Mouse (Mus musculus) ES-Bruce4 (cell line): ENCODE results near the gene Ptpn21. TPM values are rescaled to one million over a fixed set of nuclear protein-coding genes. Genes with fewer than 3 reads are reported as not detected.

Experiments
- H3K27ac ChIP-seq: 2 replicates; pipeline ENCODE4 v1.5.1; 2012; ENCODE audit warnings: low read length, inconsistent platforms; ENCODE audit not compliant: insufficient read depth
- H3K27me3 ChIP-seq: 2 replicates; pipeline ENCODE4 v1.6.1; 2012; ENCODE audit warnings: mild to moderate bottlenecking, low read length, inconsistent platforms; ENCODE audit not compliant: control insufficient read depth, poor library complexity, insufficient read depth, severe bottlenecking
- H3K36me3 ChIP-seq: 2 replicates; pipeline ENCODE4 v1.6.1; 2012; ENCODE audit warnings: inconsistent platforms, mild to moderate bottlenecking, low read length, moderate library complexity; ENCODE audit not compliant: control insufficient read depth, poor library complexity, insufficient read depth, severe bottlenecking
- H3K4me1 ChIP-seq: one replicate; pipeline ENCODE4 v1.8.1; 2011; ENCODE audit warnings: low read length; ENCODE audit not compliant: control insufficient read depth, insufficient read depth
- H3K4me3 ChIP-seq: 2 replicates; pipeline ENCODE4 v1.5.1; 2011; ENCODE audit warnings: low read depth, mild to moderate bottlenecking, low read length
- H3K9ac ChIP-seq: 2 replicates; pipeline ENCODE4 v1.6.1; 2012; ENCODE audit warnings: low read depth, mild to moderate bottlenecking, inconsistent platforms; ENCODE audit not compliant: poor library complexity, severe bottlenecking
- H3K9me3 ChIP-seq: replicated peaks from 2 replicates; pipeline ENCODE4 v1.6.1; 2012; ENCODE audit warnings: mild to moderate bottlenecking, low read length, inconsistent platforms; ENCODE audit not compliant: control insufficient read depth, poor library complexity, insufficient read depth, severe bottlenecking
- CTCF ChIP-seq: IDR thresholded peaks from one replicate; pipeline ENCODE4 v1.8.1; 2011; ENCODE audit warnings: low read depth, low read length
- EP300 ChIP-seq: IDR thresholded peaks from 2 replicates; pipeline ENCODE4 v1.6.1; 2011; ENCODE audit warnings: low read depth, low read length; ENCODE audit not compliant: insufficient read depth
- POLR2A ChIP-seq: IDR thresholded peaks from one replicate; pipeline ENCODE4 v1.8.1; 2011; ENCODE audit warnings: low read length; ENCODE audit not compliant: insufficient read depth
- polyA plus RNA-seq: library from polyadenylated mRNA; stranded (reverse); fragments of >200 nt; gene quantifications from 2 replicates; pipeline ENCODE4 v1.2.4, GENCODE M21; 2011; ENCODE audit warnings: low read depth; ENCODE audit not compliant: missing spikeins, insufficient read depth, insufficient read length

Ptpn21 gene
- polyA plus RNA-seq, 1 experiment: 25.0 TPM

- Histone ChIP-seq H3K27ac (no peak overlapping the region), H3K27me3 (no peaks in the 10 kb centered on the region), H3K36me3 (no peaks in the 10 kb centered on the region; the same call in 1 of the 2 replicates), H3K9ac (no peak overlapping the region), H3K9me3 (no peaks in the 10 kb centered on the region), H3K4me3 (no peak overlapping the region), H3K4me1 (peaks cover 2% of the 10 kb centered on the region)
- TF ChIP-seq EP300 (no peak), POLR2A (no peak), CTCF (no peak)
Observed at GRCm38 (mm10) chr12:98703554-98703953, 33.7 kb downstream of the Ptpn21 start.

DNA sequence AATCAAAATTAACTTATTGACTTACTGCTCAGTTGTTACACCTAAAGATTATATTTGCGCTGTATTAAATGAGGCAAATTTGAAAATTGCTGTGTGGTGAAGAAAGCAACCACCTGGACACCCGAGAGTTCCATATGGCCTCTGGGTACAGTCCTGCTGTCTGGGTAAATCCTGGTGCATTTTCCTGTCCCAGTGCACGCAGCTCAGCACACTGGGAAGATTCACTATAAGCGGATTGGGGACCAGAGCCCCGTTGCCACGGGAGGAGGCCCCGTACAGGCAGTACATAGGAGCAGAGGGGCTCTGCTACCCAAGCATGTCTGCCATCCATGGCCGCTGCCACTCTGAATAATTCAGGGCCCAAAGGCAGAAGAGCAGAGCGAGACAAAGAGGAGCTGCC lies 35.6 kb downstream of the Ptpn21 start:
- Histone ChIP-seq H3K9ac (no peak overlapping the region), H3K4me1 (peaks cover 2% of the 10 kb centered on the region), H3K36me3 (no peaks in the 10 kb centered on the region; the same call in 1 of the 2 replicates), H3K27me3 (no peaks in the 10 kb centered on the region), H3K4me3 (no peak overlapping the region), H3K27ac (no peak overlapping the region), H3K9me3 (no peaks in the 10 kb centered on the region)
- TF ChIP-seq CTCF (no peak), EP300 (no peak), POLR2A (no peak)

DNA sequence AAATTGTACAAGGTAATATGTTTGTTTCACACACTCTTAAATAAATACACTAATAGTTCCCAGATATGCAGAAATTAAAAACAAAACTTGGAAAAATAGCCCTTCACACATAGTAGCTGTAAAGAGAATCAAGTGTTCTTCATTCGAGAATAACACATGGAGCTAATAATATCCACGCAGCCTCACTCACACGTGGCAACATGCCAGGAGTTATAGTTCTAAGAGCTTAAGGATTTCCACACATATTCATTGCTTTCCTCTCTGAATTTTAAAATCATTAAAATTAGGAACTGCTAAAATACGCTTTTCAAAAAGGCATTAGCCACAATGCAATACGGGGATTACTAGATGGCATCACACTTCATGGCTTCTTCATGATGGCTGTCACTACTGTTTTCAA lies 40.0 kb downstream of the Ptpn21 start:
- Histone ChIP-seq H3K9me3 (no peaks in the 10 kb centered on the region), H3K27ac (no peak overlapping the region), H3K4me1 (peaks cover 2% of the 10 kb centered on the region), H3K4me3 (no peak overlapping the region), H3K27me3 (no peaks in the 10 kb centered on the region), H3K9ac (no peak overlapping the region), H3K36me3 (peaks cover 2% of the 10 kb centered on the region; the same call in 1 of the 2 replicates)
- no peak for TF ChIP-seq EP300
- TF ChIP-seq POLR2A: no peak
- no peak for TF ChIP-seq CTCF

- H3K27ac ChIP-seq: no peak overlapping the region
- no peaks in the 10 kb centered on the region for H3K27me3 ChIP-seq
- H3K9me3 ChIP-seq: no peaks in the 10 kb centered on the region
- H3K4me1 ChIP-seq: peaks cover 3% of the 10 kb centered on the region
- H3K36me3 ChIP-seq: 0 out of 2 replicates have a peak, but pooled peaks cover 2% of the 10 kb centered on the region
- H3K9ac ChIP-seq: no peak overlapping the region
- H3K4me3 ChIP-seq: no peak overlapping the region
- no peak for TF ChIP-seq CTCF
- TF ChIP-seq POLR2A: no peak
- TF ChIP-seq EP300: no peak
Observed at GRCm38 (mm10) chr12:98690230-98690629, 47.0 kb downstream of the Ptpn21 start.

DNA sequence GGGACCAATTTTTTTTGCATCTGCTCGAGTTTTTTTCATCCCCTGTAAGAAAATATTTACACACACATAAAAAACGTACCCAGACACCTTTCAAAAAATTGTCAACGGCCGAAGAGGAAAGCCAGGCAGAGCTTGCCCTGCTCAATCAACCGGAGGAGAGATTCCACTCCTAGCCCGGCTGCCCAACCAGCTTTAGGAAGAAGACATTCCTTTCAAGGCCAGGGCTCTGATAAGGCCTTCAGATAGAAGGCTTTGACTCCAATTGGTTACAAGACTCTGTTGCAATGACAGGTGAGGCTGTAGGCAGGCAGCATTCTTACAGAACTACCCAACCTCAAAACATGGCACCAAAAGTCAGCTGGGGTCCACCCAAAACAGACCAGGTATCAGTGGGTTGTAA lies 53.6 kb downstream of the Ptpn21 start:
- Histone ChIP-seq H3K27ac (no peak overlapping the region), H3K4me3 (no peak overlapping the region), H3K27me3 (no peaks in the 10 kb centered on the region), H3K4me1 (peaks cover 3% of the 10 kb centered on the region), H3K9me3 (no peaks in the 10 kb centered on the region), H3K9ac (no peak overlapping the region), H3K36me3 (no peaks in the 10 kb centered on the region)
- TF ChIP-seq EP300: no peak

- Histone ChIP-seq H3K36me3 (no peaks in the 10 kb centered on the region), H3K9me3 (no peaks in the 10 kb centered on the region), H3K27me3 (no peaks in the 10 kb centered on the region), H3K27ac (no peak overlapping the region), H3K4me3 (no peak overlapping the region), H3K4me1 (peaks cover 3% of the 10 kb centered on the region), H3K9ac (no peak overlapping the region)
- TF ChIP-seq CTCF (no peak), EP300 (no peak)
Observed at GRCm38 (mm10) chr12:98683171-98683570, 54.0 kb downstream of the Ptpn21 start.
